Mouse (Mus musculus) forebrain, embryonic 10.5 days (tissue): ENCODE data around the gene Btg3. TPM values are rescaled to one million over a fixed set of nuclear protein-coding genes. Genes with fewer than 3 reads are reported as not detected.

ENCODE experiments used
- DNase-seq: peaks from one replicate; pipeline ENCODE4 v3.0.0-alpha.2; 2017; ENCODE audit warnings: low spot score; ENCODE audit errors: extremely low spot score
- H3K27ac ChIP-seq: fragments of 300-500 bp; sonication (generic); 2 replicates; pipeline ENCODE4 v1.5.1; 2016; ENCODE audit warnings: mild to moderate bottlenecking
- H3K27me3 ChIP-seq: fragments of 300-500 bp; sonication (generic); 2 replicates; pipeline ENCODE4 v1.6.1; 2016; ENCODE audit warnings: mild to moderate bottlenecking; ENCODE audit not compliant: poor library complexity, severe bottlenecking
- H3K36me3 ChIP-seq: fragments of 300-500 bp; sonication (generic); replicated peaks from 2 replicates; pipeline ENCODE4 v1.6.1; 2016; ENCODE audit warnings: mild to moderate bottlenecking, moderate library complexity
- H3K4me1 ChIP-seq: fragments of 300-500 bp; sonication (generic); 2 replicates; pipeline ENCODE4 v1.6.1; 2016
- H3K4me3 ChIP-seq: fragments of 300-500 bp; sonication (generic); 2 replicates; pipeline ENCODE4 v1.5.1; 2016; ENCODE audit warnings: mild to moderate bottlenecking, moderate library complexity
- H3K9me3 ChIP-seq: fragments of 300-500 bp; sonication (generic); 2 replicates; pipeline ENCODE4 v1.6.1; 2016; ENCODE audit warnings: mild to moderate bottlenecking, moderate library complexity
- WGBS: fragments of 180-500 bp; shearing (Covaris S2); methylation state at CpG from one replicate; pipeline ENCODE4 v1.1.7; 2016; 5-methylcytosine and 5-hydroxymethylcytosine counted together
- polyA plus RNA-seq: library from polyadenylated mRNA; unstranded; fragments of >200 nt; fragmentation: Nextera tagmentation; extraction: Ambion mirVana; gene quantifications from 2 replicates; pipeline ENCODE4 v1.2.1, GENCODE M21; 2016

Gene Btg3
- polyA plus RNA-seq: 39.1 and 40.2 TPM in 2 replicates

DNA sequence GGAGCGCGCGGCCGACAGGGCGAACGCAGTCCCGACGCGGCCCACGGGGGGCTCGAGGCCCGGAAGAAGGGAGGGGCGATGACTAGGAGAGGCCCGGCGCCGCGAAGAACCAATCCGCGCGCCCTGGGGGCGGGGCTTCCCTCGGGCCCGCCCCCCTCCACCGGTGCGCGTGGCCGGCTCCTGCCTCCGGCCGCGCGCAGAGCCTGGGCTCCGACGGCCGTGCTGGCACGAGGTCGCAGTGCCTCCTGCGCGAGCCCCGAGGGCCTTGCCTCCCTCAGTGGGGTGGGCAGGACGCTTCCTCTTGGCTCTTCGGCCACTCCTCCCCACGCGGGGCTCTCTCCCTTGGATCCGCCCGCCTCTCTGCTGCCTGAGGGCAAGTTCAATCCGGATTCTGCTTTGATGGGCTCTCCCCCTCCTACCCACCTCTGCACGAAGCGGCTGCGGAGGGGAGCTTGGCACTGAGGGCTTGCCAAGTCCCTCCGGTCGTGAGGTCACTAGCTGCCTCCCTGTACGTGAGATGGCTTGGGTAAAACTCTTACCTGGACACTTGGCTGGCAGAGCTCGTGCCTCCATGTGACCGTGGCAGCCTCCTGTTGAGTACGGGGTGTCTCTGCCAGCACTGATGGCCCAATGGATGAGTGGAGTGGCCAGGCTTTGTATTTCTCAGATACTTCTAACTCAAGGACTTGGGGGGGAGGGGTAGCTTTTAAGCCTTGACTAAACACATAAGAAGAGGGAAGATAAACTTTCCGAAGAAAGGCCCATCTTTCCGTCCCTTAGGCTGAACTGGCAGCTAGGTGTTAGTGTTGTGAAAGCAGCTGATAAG, at the start of gene Btg3:
Btg3 (minus strand) TSS at position 448 of the 826 bp plus-strand sequence.
- Histone ChIP-seq H3K4me1 (peaks cover 27% of the 10 kb centered on the region), H3K27ac (peak within 1 kb of the TSS; percentile 98), H3K36me3 (peaks cover 11% of the 10 kb centered on the region), H3K27me3 (no peaks in the 10 kb centered on the region), H3K9me3 (no peaks in the 10 kb centered on the region), H3K4me3 (peak within 1 kb of the TSS; percentile 93)
- WGBS: 3% methylated on average over 36 of the region's 57 CpGs
- DNase-seq: peak; percentile 86

DNA sequence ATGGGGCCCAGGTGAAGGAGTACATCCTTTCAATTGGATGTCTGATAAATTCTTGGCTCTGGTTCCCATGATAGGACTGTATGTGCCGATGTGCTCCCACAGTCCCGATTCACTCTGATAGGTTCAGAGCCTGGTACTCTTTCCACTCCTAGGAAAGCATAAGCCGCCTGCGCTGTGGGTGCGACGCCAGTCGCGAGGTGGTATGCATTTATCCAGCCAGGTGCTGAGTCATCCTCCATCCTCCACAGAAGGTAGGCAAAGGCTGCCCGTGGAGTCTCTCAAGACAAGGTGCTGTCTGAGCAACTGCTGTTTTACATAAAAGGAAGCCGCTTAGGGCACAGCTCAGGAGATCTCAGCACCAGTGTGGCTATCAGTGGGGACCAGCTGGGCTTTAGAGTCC, 40.7 kb upstream of the Btg3 start:
- peaks cover 6% of the 10 kb centered on the region for H3K9me3 ChIP-seq
- no peak overlapping the region for H3K4me3 ChIP-seq
- 64% methylated on average over 10 of the region's 10 CpGs for WGBS
- H3K36me3 ChIP-seq: no peaks in the 10 kb centered on the region
- H3K27me3 ChIP-seq: no peaks in the 10 kb centered on the region
- H3K27ac ChIP-seq: no peak overlapping the region
- H3K4me1 ChIP-seq: peaks cover 7% of the 10 kb centered on the region; the same call in 1 of the 2 replicates
- DNase-seq: no peak

DNA sequence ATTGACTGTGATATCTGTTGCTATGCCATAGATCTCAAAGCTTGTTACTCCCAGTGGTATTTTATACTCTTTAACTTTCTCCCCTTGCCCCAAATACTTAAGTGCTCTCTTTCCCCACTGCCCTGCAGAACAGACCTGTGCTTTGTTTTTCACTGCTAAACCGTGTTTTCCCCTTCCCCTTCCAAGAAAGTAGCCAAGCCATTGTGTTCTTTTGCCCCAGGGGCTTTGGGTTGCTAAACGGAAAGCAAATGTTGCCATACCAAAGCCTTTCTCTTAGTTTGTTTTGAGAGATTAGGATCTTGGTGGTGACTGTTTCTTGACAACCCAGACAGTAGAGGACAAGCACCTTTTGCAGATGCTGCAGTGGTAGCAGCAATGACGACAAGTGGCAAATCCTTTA, 39.5 kb upstream of the Btg3 start:
- WGBS: 7% methylated on average over 3 of the region's 3 CpGs
- peaks cover 10% of the 10 kb centered on the region; the same call in 1 of the 2 replicates for H3K4me1 ChIP-seq
- no peak overlapping the region for H3K4me3 ChIP-seq
- DNase-seq: no peak
- no peak overlapping the region for H3K27ac ChIP-seq
- no peaks in the 10 kb centered on the region for H3K36me3 ChIP-seq
- H3K27me3 ChIP-seq: no peaks in the 10 kb centered on the region
- peaks cover 6% of the 10 kb centered on the region for H3K9me3 ChIP-seq

DNA sequence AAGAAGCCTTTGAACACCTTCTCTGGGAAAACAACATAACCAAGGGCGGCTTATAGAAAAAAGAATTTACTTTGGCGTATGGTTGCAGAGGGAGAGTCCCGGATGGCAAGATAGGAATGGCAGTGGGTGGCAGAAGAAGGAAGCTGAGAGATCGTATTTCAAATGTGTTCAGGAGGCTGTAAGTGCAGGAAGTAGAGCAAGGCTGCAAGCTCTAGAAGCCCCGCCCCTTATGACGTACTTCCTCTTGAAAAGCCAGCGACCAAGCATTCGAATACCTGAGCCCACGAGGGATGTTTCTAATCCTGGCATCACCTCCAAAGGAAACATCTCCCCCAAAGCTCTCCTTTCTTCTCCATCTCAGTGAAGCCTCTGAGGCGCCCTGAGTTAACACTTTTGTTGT, 33.0 kb upstream of the Btg3 start:
- H3K36me3 ChIP-seq: no peaks in the 10 kb centered on the region
- no peaks in the 10 kb centered on the region for H3K27me3 ChIP-seq
- H3K4me3 ChIP-seq: no peak overlapping the region
- H3K4me1 ChIP-seq: peaks cover 3% of the 10 kb centered on the region; the same call in 1 of the 2 replicates
- no peak overlapping the region for H3K27ac ChIP-seq
- H3K9me3 ChIP-seq: peaks cover 6% of the 10 kb centered on the region
- DNase-seq: no peak
- 92% methylated on average over 10 of the region's 10 CpGs for WGBS

DNA sequence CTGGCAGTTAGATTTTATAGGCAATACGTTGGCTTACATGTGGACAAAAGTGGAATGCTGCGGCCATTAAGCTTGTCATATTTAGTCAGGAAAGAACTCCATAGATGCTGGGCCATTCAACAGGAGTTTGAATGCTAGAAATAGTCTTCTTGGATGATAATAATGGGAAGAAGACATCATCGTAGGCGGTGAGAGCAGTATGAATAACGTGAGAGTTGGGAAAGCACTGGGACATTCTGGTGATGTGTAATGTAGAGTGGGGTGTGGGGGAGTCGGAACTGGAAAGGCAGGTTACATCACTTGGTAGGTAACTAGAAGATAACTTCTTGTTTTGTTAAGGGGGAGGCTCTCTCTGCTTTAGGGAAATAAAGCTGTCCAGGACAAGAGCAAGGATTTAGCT, 30.9 kb upstream of the Btg3 start:
- Histone ChIP-seq H3K36me3 (no peaks in the 10 kb centered on the region), H3K27me3 (no peaks in the 10 kb centered on the region), H3K4me1 (peaks cover 3% of the 10 kb centered on the region; the same call in 1 of the 2 replicates), H3K9me3 (no peaks in the 10 kb centered on the region), H3K27ac (no peak overlapping the region), H3K4me3 (no peak overlapping the region)
- no peak for DNase-seq
- 92% methylated on average over 6 of the region's 6 CpGs for WGBS

DNA sequence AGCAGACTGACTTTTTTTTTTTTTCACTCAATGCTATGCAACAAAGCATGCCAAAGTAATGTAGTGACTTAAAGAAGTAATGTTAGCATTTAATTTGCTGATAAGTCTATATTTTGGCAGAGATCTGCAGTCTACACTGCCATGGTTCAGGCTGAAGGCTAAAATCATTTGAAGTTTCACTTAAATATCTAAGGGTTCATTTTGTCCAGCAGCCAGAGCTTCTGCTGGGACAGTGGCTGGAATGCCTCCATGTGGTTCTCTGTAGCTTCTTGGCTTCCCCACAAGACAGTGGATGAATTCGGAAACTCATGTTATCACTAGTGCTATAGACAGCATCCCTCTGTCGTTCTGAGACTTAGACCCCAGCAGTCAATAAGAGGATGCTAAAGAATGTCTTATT, 29.7 kb upstream of the Btg3 start:
- DNase-seq: no peak
- H3K4me1 ChIP-seq: no peaks in the 10 kb centered on the region
- no peaks in the 10 kb centered on the region for H3K36me3 ChIP-seq
- no peaks in the 10 kb centered on the region for H3K27me3 ChIP-seq
- no peak overlapping the region for H3K27ac ChIP-seq
- no peak overlapping the region for H3K4me3 ChIP-seq
- no peaks in the 10 kb centered on the region for H3K9me3 ChIP-seq
- WGBS: 86% methylated on average over 2 of the region's 2 CpGs

DNA sequence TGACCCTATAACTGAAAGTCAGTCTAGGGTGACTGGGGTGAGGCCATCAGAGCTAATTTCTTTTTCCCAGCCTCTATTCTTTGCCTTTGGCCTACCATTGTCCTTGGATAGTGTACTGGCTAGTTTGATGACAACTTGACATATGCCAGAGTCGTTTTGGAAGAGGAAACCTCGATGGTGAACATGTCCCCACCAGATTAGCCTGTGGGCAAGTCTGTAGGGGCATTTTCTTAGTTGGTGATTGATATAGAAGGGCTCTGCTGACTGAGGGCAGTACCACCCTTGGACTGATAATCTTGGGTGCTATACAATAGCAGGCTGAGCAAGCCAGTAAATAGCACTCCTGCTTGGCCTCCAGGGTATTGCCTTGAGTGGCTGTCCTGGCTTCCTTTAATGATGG, 25.3 kb upstream of the Btg3 start:
- no peaks in the 10 kb centered on the region for H3K36me3 ChIP-seq
- H3K4me3 ChIP-seq: no peak overlapping the region
- WGBS: 82% methylated on average over 2 of the region's 2 CpGs
- H3K4me1 ChIP-seq: no peaks in the 10 kb centered on the region
- no peaks in the 10 kb centered on the region for H3K9me3 ChIP-seq
- DNase-seq: no peak
- H3K27me3 ChIP-seq: no peaks in the 10 kb centered on the region
- no peak overlapping the region for H3K27ac ChIP-seq

DNA sequence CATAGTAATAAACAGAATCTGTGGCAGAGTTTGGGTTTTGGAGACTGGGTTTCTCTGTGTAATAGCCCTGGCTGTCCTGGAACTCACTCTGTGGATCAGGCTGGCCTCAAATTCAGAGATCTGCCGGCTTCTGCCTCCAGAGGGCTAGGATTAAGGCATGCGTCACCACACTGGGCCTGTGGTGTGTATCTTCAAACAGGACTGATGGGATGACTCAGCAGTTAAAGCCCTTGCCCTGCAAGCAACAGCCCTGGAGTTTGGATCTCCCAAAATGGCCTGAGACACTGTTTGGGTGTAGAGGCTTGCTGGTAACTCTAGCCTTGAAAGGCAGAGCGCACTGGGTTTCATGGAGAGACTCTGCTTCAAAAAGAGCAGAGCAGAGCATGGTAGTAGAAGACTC, 22.4 kb upstream of the Btg3 start:
- no peaks in the 10 kb centered on the region for H3K9me3 ChIP-seq
- no peaks in the 10 kb centered on the region for H3K27me3 ChIP-seq
- no peak overlapping the region for H3K27ac ChIP-seq
- 92% methylated on average over 3 of the region's 3 CpGs for WGBS
- H3K4me1 ChIP-seq: no peaks in the 10 kb centered on the region
- no peak for DNase-seq
- H3K36me3 ChIP-seq: no peaks in the 10 kb centered on the region
- H3K4me3 ChIP-seq: no peak overlapping the region

DNA sequence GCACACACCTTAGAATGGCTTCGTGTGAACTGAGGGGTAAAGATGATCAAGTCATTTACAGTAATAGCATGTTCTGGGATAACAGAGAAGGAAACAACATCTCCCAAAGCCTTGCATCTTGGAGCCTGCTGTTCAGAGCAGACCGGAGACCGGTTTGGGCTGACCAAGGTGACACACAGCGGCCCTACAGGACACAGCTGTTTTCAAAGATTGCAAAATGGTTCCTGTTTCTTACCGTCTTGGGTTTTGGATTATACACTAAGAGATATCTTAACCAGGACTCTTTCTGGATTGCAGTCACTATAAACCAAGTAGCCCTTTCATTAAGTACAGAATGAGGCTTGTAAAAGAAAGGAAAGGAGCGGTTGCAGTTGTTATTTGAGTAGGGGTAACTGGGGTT, 21.7 kb upstream of the Btg3 start:
- H3K4me3 ChIP-seq: no peak overlapping the region
- DNase-seq: no peak
- no peaks in the 10 kb centered on the region for H3K36me3 ChIP-seq
- 92% methylated on average over 6 of the region's 6 CpGs for WGBS
- H3K4me1 ChIP-seq: no peaks in the 10 kb centered on the region
- H3K27me3 ChIP-seq: no peaks in the 10 kb centered on the region
- no peaks in the 10 kb centered on the region for H3K9me3 ChIP-seq
- H3K27ac ChIP-seq: no peak overlapping the region

DNA sequence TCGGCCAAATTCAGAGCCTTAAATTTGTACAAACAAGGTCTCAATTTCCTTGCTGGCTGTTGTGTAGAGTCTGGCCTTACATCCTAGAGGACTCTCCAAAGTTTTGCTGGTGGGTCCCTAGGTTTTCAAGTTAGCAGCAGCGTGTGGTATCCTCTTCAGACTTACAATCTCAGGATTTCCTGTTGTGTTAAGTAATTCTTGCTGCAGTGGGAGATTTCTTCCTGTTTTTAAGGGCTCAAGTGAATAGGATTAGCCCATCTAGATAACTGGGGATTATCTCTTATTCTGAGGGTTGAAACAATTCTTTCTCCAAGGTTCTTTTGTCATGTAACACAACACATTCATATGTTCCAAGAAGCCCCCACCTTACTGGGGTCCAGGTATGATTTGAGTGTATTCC, 14.4 kb upstream of the Btg3 start:
- H3K4me3 ChIP-seq: no peak overlapping the region
- H3K4me1 ChIP-seq: peaks cover 8% of the 10 kb centered on the region; the same call in 1 of the 2 replicates
- DNase-seq: no peak
- no peaks in the 10 kb centered on the region for H3K9me3 ChIP-seq
- H3K27ac ChIP-seq: no peak overlapping the region
- WGBS: 58% methylated on average over 2 of the region's 2 CpGs
- H3K36me3 ChIP-seq: no peaks in the 10 kb centered on the region
- no peaks in the 10 kb centered on the region for H3K27me3 ChIP-seq

DNA sequence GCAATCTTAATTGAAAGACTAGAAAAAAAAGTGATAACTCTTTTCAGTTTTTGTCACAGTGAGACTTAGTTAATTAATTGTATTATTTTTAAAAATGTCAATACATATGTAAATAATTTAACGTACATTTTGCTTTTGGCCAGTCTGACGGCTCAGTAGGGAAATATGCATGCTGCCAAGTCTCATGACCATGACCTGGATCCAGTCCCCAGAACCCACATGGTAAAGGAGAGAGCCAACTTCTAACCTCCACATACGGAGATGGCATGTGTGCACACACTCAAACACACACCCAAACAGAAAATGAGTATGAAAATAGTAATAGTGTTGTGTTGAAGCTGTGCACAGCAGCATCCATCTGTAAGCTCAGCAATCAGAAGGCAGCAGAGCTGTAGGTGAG, 13.0 kb upstream of the Btg3 start:
- H3K36me3 ChIP-seq: no peaks in the 10 kb centered on the region
- H3K9me3 ChIP-seq: no peaks in the 10 kb centered on the region
- no peaks in the 10 kb centered on the region for H3K27me3 ChIP-seq
- no peak overlapping the region for H3K4me3 ChIP-seq
- DNase-seq: no peak
- H3K27ac ChIP-seq: no peak overlapping the region
- peaks cover 8% of the 10 kb centered on the region; the same call in 1 of the 2 replicates for H3K4me1 ChIP-seq
- 88% methylated on average over 3 of the region's 3 CpGs for WGBS

DNA sequence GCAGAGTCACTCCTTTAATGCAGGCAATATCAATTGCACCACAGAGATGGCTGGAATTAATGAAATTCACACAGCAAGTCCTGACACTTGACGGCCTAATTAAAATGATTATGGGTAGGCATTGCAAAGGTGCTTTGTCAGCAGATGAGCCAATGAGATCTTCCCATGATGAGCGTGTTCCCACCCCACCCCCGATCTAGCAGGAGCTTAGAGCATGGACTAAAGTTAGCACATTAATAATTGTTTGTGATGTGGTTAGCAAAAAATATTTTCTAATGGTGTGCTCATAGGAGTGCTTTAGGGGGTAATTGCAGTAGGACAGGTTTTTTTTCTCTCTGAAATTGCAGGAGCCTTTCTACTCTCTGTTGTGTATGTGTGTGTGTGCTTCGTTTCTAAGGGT, 12.1 kb upstream of the Btg3 start:
- Histone ChIP-seq H3K4me3 (no peak overlapping the region), H3K4me1 (peaks cover 8% of the 10 kb centered on the region; the same call in 1 of the 2 replicates), H3K9me3 (no peaks in the 10 kb centered on the region), H3K27ac (no peak overlapping the region), H3K36me3 (no peaks in the 10 kb centered on the region), H3K27me3 (no peaks in the 10 kb centered on the region)
- WGBS: 79% methylated on average over 4 of the region's 4 CpGs
- no peak for DNase-seq

DNA sequence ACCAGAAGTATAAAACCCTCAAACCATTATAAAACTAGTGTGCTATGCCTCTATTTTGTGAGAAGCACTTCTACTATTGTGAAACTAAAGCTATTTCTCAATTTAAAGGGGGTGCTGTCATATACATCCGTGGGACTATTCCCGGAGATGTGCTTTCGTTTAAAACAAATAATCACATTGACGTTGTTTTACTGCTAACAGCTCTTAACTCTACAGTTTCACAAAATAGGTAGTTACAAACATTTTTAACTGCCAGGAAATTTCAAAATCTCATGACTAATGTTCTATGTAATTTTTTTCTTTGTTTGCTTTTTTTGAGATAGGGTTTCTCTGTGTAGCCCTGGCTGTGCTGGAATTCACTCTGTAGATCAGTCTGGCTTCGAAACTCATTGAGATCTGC, 1.5 kb upstream of the Btg3 start:
- Histone ChIP-seq H3K9me3 (no peaks in the 10 kb centered on the region), H3K27ac (no peak overlapping the region), H3K27me3 (no peaks in the 10 kb centered on the region), H3K4me1 (peaks cover 27% of the 10 kb centered on the region), H3K36me3 (no peaks in the 10 kb centered on the region), H3K4me3 (no peak overlapping the region)
- WGBS: 95% methylated on average over 5 of the region's 5 CpGs
- no peak for DNase-seq
